Mouse (Mus musculus) adrenal gland, adult (tissue): ENCODE results near the gene Mgat1.
A peak's percentile ranks its signal among the peaks of the same experiment; 100 is the strongest.

ENCODE experiments used
- DNase-seq, 2 experiments: peaks; one replicate each; pipeline ENCODE4 v3.0.0; 2022 to 2023; ENCODE audit warnings: low spot score in 1 of 2; ENCODE audit not compliant: inconsistent age in 2 of 2

Gene Mgat1

GRCm38 (mm10) chr11:49240874-49241273 lies 3.1 kb upstream of the Mgat1 start:
- DNase-seq = no peak

GRCm38 (mm10) chr11:49241471-49241870 lies 2.5 kb upstream of the Mgat1 start:
- DNase-seq = peak in 1 of 2 experiments; percentile 41

- no peak for DNase-seq
Observed at GRCm38 (mm10) chr11:49242944-49243626, 906 bp upstream of the Mgat1 start.

- no peak for DNase-seq
Observed at GRCm38 (mm10) chr11:49244595-49244930, 572 bp downstream of the Mgat1 start.

- DNase-seq = peak; percentile 71 to 88
Observed at GRCm38 (mm10) chr11:49245176-49245575, 1.2 kb downstream of the Mgat1 start.

- peak; percentile 53 to 79 for DNase-seq
Observed at GRCm38 (mm10) chr11:49245634-49246415, 1.8 kb downstream of the Mgat1 start.

GRCm38 (mm10) chr11:49246523-49246922 lies 2.5 kb downstream of the Mgat1 start:
- DNase-seq = peak in 1 of 2 experiments; percentile 29

GRCm38 (mm10) chr11:49247255-49247654 lies 3.3 kb downstream of the Mgat1 start:
- no peak for DNase-seq

GRCm38 (mm10) chr11:49248226-49248973 lies 4.4 kb downstream of the Mgat1 start:
- DNase-seq = peak; percentile 82 to 88

GRCm38 (mm10) chr11:49248974-49249700 lies 5.1 kb downstream of the Mgat1 start:
- DNase-seq = peak in 1 of 2 experiments; percentile 64

GRCm38 (mm10) chr11:49249811-49250421 lies 5.9 kb downstream of the Mgat1 start:
- peak in 1 of 2 experiments; percentile 41 for DNase-seq

- peak; percentile 95 to 98 for DNase-seq
Observed at GRCm38 (mm10) chr11:49250422-49251379, 6.7 kb downstream of the Mgat1 start.

GRCm38 (mm10) chr11:49251380-49251761 lies 7.4 kb downstream of the Mgat1 start:
- DNase-seq = peak in 1 of 2 experiments; percentile 87

GRCm38 (mm10) chr11:49252048-49252447 lies 8.1 kb downstream of the Mgat1 start:
- peak in 1 of 2 experiments; percentile 60 for DNase-seq

- DNase-seq = peak in 1 of 2 experiments; percentile 65
Observed at GRCm38 (mm10) chr11:49253035-49253434, 9.0 kb downstream of the Mgat1 start.

GRCm38 (mm10) chr11:49259296-49259695 lies 15.3 kb downstream of the Mgat1 start:
- peak in 1 of 2 experiments; percentile 19 for DNase-seq

GRCm38 (mm10) chr11:49259829-49260228 lies 15.8 kb downstream of the Mgat1 start:
- DNase-seq = peak in 1 of 2 experiments; percentile 53

GRCm38 (mm10) chr11:49260598-49261312 lies 16.8 kb downstream of the Mgat1 start:
- peak; percentile 89 to 96 for DNase-seq
